Mouse (Mus musculus): Measurements from ENCODE around the gene Man2b2.

DNA sequence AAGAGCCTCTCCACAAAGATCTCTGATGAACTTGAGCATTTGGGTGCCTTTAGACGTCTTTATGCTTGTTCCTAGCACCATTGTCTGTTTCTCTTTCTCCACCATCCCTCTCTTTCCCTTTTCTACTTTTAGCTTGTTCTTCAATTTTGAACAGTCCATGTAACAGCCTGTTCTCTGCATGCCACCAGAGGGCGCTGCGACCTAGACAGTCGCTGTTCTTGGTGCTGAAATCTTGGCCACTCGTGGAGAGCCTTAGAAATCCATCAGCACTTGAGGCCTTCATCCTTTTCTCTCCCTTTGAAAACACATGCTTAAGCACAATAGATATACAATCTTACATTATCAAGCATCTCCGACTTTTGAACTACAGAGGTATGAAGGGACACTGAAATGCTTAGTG, 5.5 kb upstream of the Man2b2 start:
- TF ChIP-seq CTCF (IDR thresholded peaks at IDR 0.05; ENCODE audit: borderline replicate concordance, insufficient read depth, low read depth, low read length) (peak; percentile 99), POLR2A (IDR thresholded peaks at IDR 0.05; ENCODE audit: borderline replicate concordance, insufficient read depth, low read length) (no peak)
